Mouse (Mus musculus): ENCODE measurements around the gene Elavl2.

DNA sequence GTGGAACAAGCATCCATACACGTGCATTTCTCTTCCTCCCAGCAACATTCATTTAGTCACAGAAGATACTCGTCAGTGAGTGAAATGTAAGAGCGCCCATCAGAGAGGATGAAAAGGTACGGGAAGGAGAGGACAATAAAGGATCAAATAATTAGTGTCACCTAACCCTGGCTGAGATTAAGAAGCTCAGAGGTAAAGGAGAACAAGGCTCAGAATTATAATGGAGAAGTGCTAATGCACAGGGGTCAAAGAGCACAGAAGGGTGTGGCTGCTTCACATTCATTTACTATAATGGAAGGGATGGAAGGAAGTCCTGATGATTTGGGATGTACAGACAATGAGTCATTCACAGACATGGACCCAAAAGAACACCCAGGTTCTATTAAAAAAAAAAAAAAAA, 36.6 kb downstream of the Elavl2 start:
- no peak for TF ChIP-seq CTCF (IDR thresholded peaks at IDR 0.05; ENCODE audit: extremely low read depth, insufficient read depth, insufficient read length, insufficient replicate concordance)
- no peak for TF ChIP-seq POLR2A (IDR thresholded peaks at IDR 0.05; ENCODE audit: low read depth, low read length)

Data from spleen, adult 2 months (tissue).